Mouse (Mus musculus): ENCODE results near the gene Ctps.

The Ctps gene

DNA sequence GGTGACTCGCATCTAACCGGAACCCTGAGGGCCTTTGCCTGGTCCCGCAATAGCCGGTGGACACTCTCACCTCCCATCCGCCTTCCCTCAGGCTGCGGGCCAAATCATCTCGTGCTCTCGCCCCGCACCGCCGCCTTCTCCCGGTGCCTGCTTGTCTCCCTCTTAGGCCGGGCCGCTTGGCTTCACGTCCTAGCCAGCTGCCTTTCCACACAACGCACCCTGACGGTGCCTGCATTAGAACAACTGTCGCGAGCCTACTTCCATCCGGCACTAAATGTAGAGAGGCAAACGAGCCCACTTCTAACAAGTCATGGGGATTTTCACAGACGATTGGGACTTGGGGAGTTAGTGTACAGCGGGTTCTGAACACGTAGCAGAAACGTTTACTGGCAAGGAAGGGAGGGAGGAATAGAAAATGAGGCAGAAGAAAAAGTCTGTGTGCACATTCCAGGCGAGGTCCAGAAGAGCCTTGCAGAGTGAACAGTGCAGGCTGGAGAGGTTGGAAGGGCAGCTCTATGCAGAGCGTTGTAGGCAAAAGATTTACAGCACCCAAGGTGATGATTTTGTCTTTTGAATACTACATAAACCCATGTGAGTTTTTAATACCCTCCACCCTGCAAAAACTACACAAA is 478 bp upstream of the Ctps start:
- no peak for DNase-seq (ENCODE audit: low spot score in 2 of 2)

DNA sequence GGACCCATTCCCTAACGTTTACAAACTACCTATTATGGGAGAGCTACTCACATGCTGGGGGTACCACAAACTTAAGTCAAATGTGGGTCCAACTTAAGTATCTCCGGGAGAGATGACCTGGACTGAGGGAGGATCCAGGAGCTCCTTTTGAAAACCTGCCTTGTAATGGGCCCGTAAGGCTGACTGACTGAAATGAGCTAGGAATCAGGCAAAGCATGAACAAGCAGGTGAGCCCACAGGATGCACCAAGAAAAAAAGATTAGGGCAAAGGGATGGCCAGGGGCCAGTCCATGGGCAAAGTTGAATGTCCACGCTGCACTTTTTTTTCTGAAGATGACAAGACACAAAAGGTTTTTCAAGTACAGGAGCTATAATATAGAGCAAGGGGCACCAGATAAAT is 1.1 kb downstream of the Ctps start:
- no peak for DNase-seq (ENCODE audit: low spot score in 2 of 2)

DNA sequence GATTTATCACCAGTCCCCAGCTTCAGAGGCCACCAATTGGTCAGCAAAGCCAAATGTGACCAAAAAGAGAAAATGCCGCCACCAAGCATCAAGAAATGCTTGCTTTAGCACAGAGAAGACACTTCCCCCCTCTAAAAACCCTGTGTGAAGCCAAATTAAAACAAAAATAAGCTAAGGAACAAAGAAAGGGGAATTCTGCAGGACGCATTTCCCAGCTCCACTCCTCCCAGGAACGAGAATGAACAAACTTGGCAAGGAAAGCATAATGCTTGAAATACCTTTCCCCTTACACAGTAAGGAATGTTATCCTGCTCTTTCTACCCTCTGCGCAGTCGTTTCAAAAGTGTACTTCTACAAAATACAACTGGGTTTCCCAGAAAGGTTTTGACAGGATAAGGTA is 2.1 kb downstream of the Ctps start:
- no peak for DNase-seq (ENCODE audit: low spot score in 2 of 2)

- DNase-seq (ENCODE audit: low spot score in 2 of 2) = no peak
Measured at GRCm38 (mm10) chr4:120565726-120566125, 4.3 kb downstream of the Ctps start.

DNA sequence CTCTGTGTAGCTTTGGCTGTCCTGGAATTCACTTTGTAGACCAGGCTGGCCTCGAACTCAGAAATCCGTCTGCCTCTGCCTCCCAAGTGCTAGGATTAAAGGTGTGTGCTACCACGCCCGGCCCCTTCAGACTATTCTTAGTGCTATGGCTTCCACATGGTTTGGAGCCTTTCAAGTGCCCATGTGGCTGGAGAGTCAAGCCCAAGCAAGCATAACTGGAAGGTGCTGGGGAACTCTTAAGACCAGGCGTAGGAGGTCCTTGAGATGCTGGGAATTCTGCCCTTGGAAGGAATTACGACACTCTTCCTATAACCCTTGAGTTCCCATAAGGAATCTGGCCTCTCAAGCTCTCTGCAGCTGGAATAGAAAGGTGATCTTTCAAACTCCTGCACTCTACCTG is 13.5 kb downstream of the Ctps start:
- no peak for DNase-seq (ENCODE audit: low spot score in 2 of 2)

DNA sequence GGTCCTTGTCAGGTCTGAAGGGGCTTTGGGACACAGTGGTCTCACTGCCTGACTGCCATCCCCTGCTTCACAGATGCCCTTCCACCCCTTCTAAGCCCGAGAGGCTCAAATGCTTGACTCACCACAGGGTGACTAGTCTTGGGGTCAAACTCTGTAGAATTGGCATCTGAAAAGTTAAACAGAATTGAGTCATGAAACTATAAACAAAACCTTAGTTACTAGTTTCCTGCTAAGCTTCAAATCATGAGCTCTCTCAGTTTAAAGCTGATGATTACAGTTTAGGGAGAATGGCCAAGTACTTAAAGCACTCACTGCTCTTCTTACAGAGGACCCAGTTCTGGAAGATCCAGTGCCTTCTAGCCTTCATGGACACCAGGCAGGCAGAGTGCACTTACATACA is 25.2 kb downstream of the Ctps start:
- no peak for DNase-seq (ENCODE audit: low spot score in 2 of 2)

DNA sequence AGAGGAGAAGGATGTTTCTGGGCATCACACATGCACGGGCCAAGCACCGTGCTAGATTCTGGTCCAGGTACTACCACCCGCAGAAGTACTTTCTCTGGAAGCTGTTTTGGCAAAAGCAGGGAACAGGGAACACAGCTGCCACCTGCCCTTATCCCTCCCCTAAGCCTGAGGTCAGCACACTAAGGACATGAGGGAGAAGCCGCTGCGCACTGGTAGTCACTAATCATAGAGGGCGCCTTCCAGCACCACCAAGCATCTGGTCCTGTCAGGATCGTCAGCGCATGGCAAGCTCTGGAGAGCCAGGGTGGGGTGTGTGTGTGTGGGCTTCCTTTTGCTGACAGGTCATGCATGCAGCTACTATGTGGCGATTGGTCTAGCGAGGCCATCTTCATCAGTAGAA is 31.4 kb downstream of the Ctps start:
- DNase-seq (ENCODE audit: low spot score in 2 of 2) = no peak

DNA sequence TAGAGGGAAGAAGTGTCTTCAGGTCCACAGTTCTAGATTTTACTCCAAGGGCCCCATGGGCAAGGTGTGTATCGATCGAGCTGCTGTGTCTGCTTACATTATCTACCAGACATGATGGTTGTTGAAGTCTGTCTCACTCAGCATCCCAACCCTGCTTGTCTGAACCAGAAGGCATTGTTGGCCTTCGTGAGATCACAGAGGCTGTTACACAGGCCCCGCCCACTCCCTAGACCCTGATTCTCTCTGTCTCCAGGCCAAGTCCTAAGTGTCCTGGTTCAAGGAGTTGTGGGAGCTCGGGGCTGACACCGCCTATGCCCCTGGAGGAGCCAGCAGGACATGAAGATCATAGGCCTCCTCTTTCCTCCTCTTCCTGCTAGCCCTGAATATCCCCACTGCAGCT is 38.1 kb downstream of the Ctps start, which contains the start of gene Slfnl1:
Gene Slfnl1, plus strand, starts transcription at position 246 of the 400 bp plus-strand sequence.
- DNase-seq (ENCODE audit: low spot score in 2 of 2) = no peak

DNA sequence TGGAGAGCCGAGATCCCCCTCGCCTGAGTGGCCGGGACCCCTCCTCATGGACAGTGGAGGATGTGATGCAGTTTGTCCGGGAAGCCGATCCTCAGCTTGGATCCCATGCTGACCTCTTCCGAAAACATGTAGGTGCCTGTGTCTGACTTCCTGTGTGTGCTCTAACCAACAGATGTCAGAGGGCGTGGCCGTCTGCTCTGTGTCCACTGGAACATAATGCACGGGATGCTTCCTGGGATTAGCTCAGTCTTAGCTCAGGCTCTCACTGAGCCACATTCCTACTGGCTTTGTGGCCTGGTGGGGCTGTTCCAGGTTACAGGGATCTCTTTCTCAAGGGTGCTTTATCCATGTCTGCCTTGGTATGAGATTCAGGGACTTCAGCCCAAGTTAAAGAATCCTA is 41.9 kb downstream of the Ctps start:
- no peak for DNase-seq (ENCODE audit: low spot score in 2 of 2)

- DNase-seq (ENCODE audit: low spot score in 2 of 2) = no peak
Measured at GRCm38 (mm10) chr4:120523092-120523491, 47.0 kb downstream of the Ctps start.

GRCm38 (mm10) chr4:120522351-120522750 is 47.7 kb downstream of the Ctps start:
- no peak for DNase-seq (ENCODE audit: low spot score in 2 of 2)

- no peak for DNase-seq (ENCODE audit: low spot score in 2 of 2)
Measured at GRCm38 (mm10) chr4:120521761-120522160, 48.3 kb downstream of the Ctps start.

DNA sequence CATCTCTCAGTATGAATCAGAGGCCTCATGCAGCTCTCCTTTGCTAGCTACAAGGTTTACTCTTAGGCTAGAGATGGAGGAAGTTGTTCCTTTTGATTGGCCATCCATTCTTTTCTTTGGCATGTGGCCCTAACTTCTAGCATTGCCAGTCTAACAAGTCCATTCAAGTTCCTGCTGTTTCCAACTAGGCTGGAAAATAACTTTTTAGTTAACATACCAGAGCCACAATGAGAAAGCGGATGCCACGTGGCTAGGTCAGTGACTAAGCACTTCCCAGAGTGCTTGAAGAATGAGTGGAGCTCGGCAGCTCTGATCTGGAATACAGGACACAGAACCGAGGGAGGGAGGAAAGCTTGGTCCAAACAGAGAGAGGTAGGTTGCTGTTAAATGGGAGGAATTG is 52.7 kb downstream of the Ctps start:
- DNase-seq (ENCODE audit: low spot score in 2 of 2) = no peak

DNA sequence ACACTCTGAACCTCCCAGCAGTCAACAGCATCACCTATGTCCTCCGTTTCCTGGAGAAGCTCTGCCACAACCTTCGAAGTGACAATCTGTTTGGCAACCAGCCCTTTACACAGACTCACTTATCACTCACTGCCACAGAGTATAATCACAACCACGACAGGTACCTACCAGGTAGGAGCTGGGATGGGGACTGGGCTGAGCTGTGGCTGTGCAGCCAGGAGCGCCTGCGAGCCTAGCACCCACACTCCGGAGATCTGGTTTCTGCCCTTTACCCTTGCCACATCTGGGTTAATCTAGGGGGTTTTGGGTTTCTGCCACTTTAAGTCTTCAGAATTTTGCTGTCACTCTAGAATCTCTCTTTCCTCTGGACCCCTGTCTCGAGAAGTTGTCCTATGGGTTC is 53.2 kb downstream of the Ctps start:
- DNase-seq (ENCODE audit: low spot score in 2 of 2) = no peak

DNA sequence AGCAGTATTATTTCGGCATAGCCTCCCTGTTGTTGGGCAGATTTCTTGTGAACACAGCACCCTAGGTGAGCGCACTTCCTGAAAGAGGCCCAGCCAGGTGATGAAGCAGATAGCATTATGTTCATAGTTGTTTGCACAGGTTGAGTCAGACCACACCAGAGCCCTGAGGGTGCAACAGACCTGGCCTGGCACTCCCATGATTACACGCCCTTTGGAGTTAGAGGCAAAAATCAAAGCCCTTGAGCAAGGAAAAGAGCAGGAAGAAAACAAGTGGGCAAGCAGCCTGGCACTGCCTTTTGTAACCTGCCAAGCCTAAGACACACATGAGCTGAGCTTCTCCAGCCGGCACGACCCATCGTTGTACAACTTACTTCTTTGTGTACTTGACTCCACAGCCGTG is 53.6 kb downstream of the Ctps start:
- no peak for DNase-seq (ENCODE audit: low spot score in 2 of 2)

DNA sequence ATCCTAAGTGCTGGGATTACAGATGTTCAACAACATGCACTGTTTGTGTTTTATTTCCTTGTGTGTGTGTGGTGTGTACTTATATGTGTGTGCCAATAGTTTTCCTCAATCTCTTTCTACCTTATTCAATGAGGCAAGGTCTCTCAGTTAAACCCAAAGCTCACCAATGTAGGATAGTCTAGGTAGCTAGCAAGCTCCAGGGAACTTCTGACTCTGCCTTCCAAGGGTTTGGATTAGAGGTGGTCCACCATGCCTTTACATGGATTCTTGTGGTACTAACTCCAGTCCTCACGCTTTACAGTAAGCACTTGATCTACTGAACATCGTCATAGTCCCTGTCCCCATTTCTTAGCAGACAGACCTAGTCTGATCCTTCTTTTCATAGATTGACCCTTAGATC is 55.7 kb downstream of the Ctps start:
- no peak for DNase-seq (ENCODE audit: low spot score in 2 of 2)

DNA sequence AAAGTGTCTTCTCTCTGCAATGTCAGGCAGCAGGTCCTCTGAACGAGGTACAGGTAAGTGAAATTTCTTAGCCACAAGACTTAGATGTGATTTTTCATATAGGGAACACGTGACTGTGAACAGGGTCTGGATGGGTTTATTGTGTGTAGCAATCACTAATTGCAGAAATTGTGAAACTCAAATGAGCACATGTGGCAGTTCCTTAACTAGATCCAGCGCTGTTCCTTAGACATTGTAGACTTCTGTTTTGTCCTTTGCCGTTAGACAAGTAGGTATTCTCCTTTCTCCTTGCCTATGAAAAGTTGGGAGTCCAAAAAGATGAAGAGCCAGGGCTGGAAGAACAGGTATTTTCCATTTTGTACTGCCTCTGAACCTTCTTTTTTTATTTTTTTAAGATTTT is 58.9 kb downstream of the Ctps start:
- no peak for DNase-seq (ENCODE audit: low spot score in 2 of 2)

GRCm38 (mm10) chr4:120506955-120507354 is 63.1 kb downstream of the Ctps start:
- DNase-seq (ENCODE audit: low spot score in 2 of 2) = no peak
